Mouse (Mus musculus) neutrophil, adult 83 days (primary cell): ENCODE data around the gene Mageb2. TPM values are rescaled to one million over a fixed set of nuclear protein-coding genes. Genes with fewer than 3 reads are reported as not detected.

Experiments
- total RNA-seq, 2 experiments: library from RNA; stranded (reverse); gene quantifications; one replicate each; pipeline ENCODE4 v1.2.4; 2023

Mageb2 gene
- total RNA-seq, result not detected

GRCm38 (mm10) chrX:91331390-91331789 is at the start of gene Mageb2:
Mageb2 (plus strand) TSS chrX:91331690.

Other genes starting within 250 kb of the Mageb2 start
- gene Gm5072, start 60.8 kb downstream of the Mageb2 start, total RNA-seq, result not detected
- gene Gm8914, start 148.4 kb downstream of the Mageb2 start, total RNA-seq, result not detected
- gene 1700084M14Rik, start 244.2 kb downstream of the Mageb2 start, total RNA-seq, result not detected